Mouse (Mus musculus) MEL (cell line): ENCODE data around the gene Cldn19. TPM values are rescaled to one million over a fixed set of nuclear protein-coding genes. Genes with fewer than 3 reads are reported as not detected.

Experiments used
- DNase-seq: peaks from one replicate; pipeline ENCODE4 v3.0.0; 2011; ENCODE audit warnings: low read depth, low spot score
- H3K27ac ChIP-seq: 2 replicates; pipeline ENCODE4 v1.5.1; 2012; ENCODE audit warnings: low read depth, mild to moderate bottlenecking, control low read depth, low read length, moderate library complexity; ENCODE audit not compliant: control insufficient read depth
- H3K27me3 ChIP-seq, 2 experiments: fragments of 150-350 bp in 1 of 2; sonication (generic) in 1 of 2; 2 replicates each; pipeline ENCODE4 v1.6.1; 2012; ENCODE audit warnings: low read length in 2 of 2, mild to moderate bottlenecking in 2 of 2, improper control_type of control experiment in 1 of 2, moderate library complexity in 1 of 2; ENCODE audit not compliant: insufficient read depth in 2 of 2, control insufficient read depth in 1 of 2
- H3K36me3 ChIP-seq, 2 experiments: 2 replicates each; pipeline ENCODE4 v1.6.1; 2012 to 2014; ENCODE audit warnings: low read length in 2 of 2, improper control_type of control experiment in 1 of 2, inconsistent platforms in 1 of 2, mild to moderate bottlenecking in 1 of 2; ENCODE audit not compliant: insufficient read depth in 2 of 2, control insufficient read depth in 1 of 2
- H3K4me1 ChIP-seq, 2 experiments: fragments of 150-350 bp in 1 of 2; sonication (generic) in 1 of 2; 2 replicates each; pipeline ENCODE4 v1.6.1; 2012; ENCODE audit warnings: low read length in 2 of 2, improper control_type of control experiment in 1 of 2, mild to moderate bottlenecking in 1 of 2; ENCODE audit not compliant: insufficient read depth in 2 of 2, control insufficient read depth in 1 of 2
- H3K4me3 ChIP-seq, 2 experiments: fragments of 150-350 bp in 1 of 2; sonication (generic) in 1 of 2; 2 replicates each; pipeline ENCODE4 v1.5.1; 2012; ENCODE audit warnings: low read depth in 2 of 2, low read length in 2 of 2, mild to moderate bottlenecking in 2 of 2, moderate library complexity in 2 of 2, control low read depth in 1 of 2, improper control_type of control experiment in 1 of 2; ENCODE audit not compliant: control insufficient read depth in 1 of 2, insufficient read depth in 1 of 2
- H3K79me2 ChIP-seq: 2 replicates; pipeline ENCODE4 v1.6.1; 2012; ENCODE audit warnings: mild to moderate bottlenecking, low read length, moderate library complexity; ENCODE audit not compliant: control insufficient read depth, poor library complexity, insufficient read depth
- H3K9ac ChIP-seq: 2 replicates; pipeline ENCODE4 v1.6.1; 2012; ENCODE audit warnings: low read depth, mild to moderate bottlenecking, control low read depth, low read length, moderate library complexity; ENCODE audit not compliant: control insufficient read depth, poor library complexity, severe bottlenecking
- H3K9me3 ChIP-seq: fragments of 150-350 bp; sonication (generic); replicated peaks from 2 replicates; pipeline ENCODE4 v1.6.1; 2012; ENCODE audit warnings: mild to moderate bottlenecking, low read length, improper control_type of control experiment, moderate library complexity; ENCODE audit not compliant: insufficient read depth
- BHLHE40 ChIP-seq: IDR thresholded peaks from 2 replicates; pipeline ENCODE4 v1.6.1; 2012; ENCODE audit warnings: low read depth, mild to moderate bottlenecking, inconsistent platforms, low read length, improper control_type of control experiment, borderline replicate concordance
- CTCF ChIP-seq, 3 experiments: IDR thresholded peaks in 2 of 3; conservative IDR thresholded peaks in 1 of 3; 2 replicates each; pipeline ENCODE4 v1.5.1; 2011 to 2012; ENCODE audit warnings: low read length in 3 of 3, low read depth in 2 of 3, mild to moderate bottlenecking in 2 of 3, improper control_type of control experiment in 1 of 3, inconsistent platforms in 1 of 3, mixed read lengths in 1 of 3, moderate library complexity in 1 of 3; ENCODE audit not compliant: control insufficient read depth in 1 of 3, insufficient read depth in 1 of 3, poor library complexity in 1 of 3, severe bottlenecking in 1 of 3
- EP300 ChIP-seq, 2 experiments: IDR thresholded peaks; 2 replicates each; pipeline ENCODE4 v1.6.1; 2011; ENCODE audit warnings: improper control_type of control experiment in 2 of 2, low read length in 2 of 2, low read depth in 1 of 2, mild to moderate bottlenecking in 1 of 2
- ETS1 ChIP-seq: IDR thresholded peaks from 2 replicates; pipeline ENCODE4 v1.6.1; 2012; ENCODE audit warnings: low read depth, mild to moderate bottlenecking, inconsistent platforms, low read length, improper control_type of control experiment, moderate library complexity
- GABPA ChIP-seq: IDR thresholded peaks from 2 replicates; pipeline ENCODE4 v1.6.1; 2012; ENCODE audit warnings: low read depth, mild to moderate bottlenecking, inconsistent platforms, low read length, improper control_type of control experiment, moderate library complexity
- GATA1 ChIP-seq: IDR thresholded peaks from 2 replicates; pipeline ENCODE4 v1.6.1; 2011; ENCODE audit warnings: low read depth, low read length, improper control_type of control experiment
- JUND ChIP-seq: IDR thresholded peaks from 2 replicates; pipeline ENCODE4 v1.6.1; 2011; ENCODE audit warnings: low read depth, mild to moderate bottlenecking, improper control_type of control experiment, low read length
- MAX ChIP-seq: IDR thresholded peaks from 2 replicates; pipeline ENCODE4 v1.6.1; 2011; ENCODE audit warnings: low read length, improper control_type of control experiment
- MEF2A ChIP-seq: IDR thresholded peaks from 2 replicates; pipeline ENCODE4 v1.6.1; 2014; ENCODE audit warnings: low read depth, mild to moderate bottlenecking, inconsistent platforms, low read length, improper control_type of control experiment; ENCODE audit not compliant: poor library complexity, insufficient replicate concordance, severe bottlenecking; ENCODE audit errors: extremely low read depth
- MXI1 ChIP-seq: IDR thresholded peaks from 2 replicates; pipeline ENCODE4 v1.6.1; 2011; ENCODE audit warnings: mild to moderate bottlenecking, low read depth, low read length, improper control_type of control experiment
- MYC ChIP-seq: IDR thresholded peaks from 2 replicates; pipeline ENCODE4 v1.6.1; 2011; ENCODE audit warnings: low read depth, mild to moderate bottlenecking, low read length, improper control_type of control experiment, moderate library complexity
- POLR2A ChIP-seq, 2 experiments: IDR thresholded peaks; 2 replicates each; pipeline ENCODE4 v1.6.1; 2011 to 2012; ENCODE audit warnings: low read length in 2 of 2, mild to moderate bottlenecking in 2 of 2, control low read depth in 1 of 2, improper control_type of control experiment in 1 of 2, low read depth in 1 of 2, moderate library complexity in 1 of 2; ENCODE audit not compliant: control insufficient read depth in 1 of 2, insufficient read depth in 1 of 2, poor library complexity in 1 of 2
- RAD21 ChIP-seq: IDR thresholded peaks from 2 replicates; pipeline ENCODE4 v1.6.1; 2011; ENCODE audit warnings: mild to moderate bottlenecking, low read depth, low read length, improper control_type of control experiment
- SIN3A ChIP-seq: IDR thresholded peaks from 2 replicates; pipeline ENCODE4 v1.6.1; 2012; ENCODE audit warnings: low read length, improper control_type of control experiment, inconsistent platforms
- SMC3 ChIP-seq: IDR thresholded peaks from 2 replicates; pipeline ENCODE4 v1.6.1; 2011; ENCODE audit warnings: low read depth, low read length, improper control_type of control experiment
- UBTF ChIP-seq: IDR thresholded peaks from 2 replicates; pipeline ENCODE4 v1.6.1; 2012; ENCODE audit warnings: low read depth, mild to moderate bottlenecking, inconsistent platforms, low read length, improper control_type of control experiment, moderate library complexity, borderline replicate concordance; ENCODE audit not compliant: insufficient read depth
- USF2 ChIP-seq, 2 experiments: IDR thresholded peaks; 2 replicates each; pipeline ENCODE4 v1.6.1; 2011 to 2012; ENCODE audit warnings: improper control_type of control experiment in 2 of 2, low read length in 2 of 2, borderline replicate concordance in 1 of 2, inconsistent platforms in 1 of 2, low read depth in 1 of 2, mild to moderate bottlenecking in 1 of 2; ENCODE audit not compliant: insufficient read depth in 1 of 2
- ZKSCAN1 ChIP-seq: IDR thresholded peaks from 2 replicates; pipeline ENCODE4 v1.6.1; 2012; ENCODE audit warnings: low read depth, mild to moderate bottlenecking, inconsistent platforms, low read length, improper control_type of control experiment, moderate library complexity
- ZMIZ1 ChIP-seq: IDR thresholded peaks from 2 replicates; pipeline ENCODE4 v1.6.1; 2012; ENCODE audit warnings: low read depth, mild to moderate bottlenecking, inconsistent platforms, low read length, improper control_type of control experiment, moderate library complexity
- polyA plus RNA-seq, 2 experiments: library from polyadenylated mRNA; stranded (reverse) in 1 of 2; unstranded in 1 of 2; fragments of >175 nt in 1 of 2; fragments of >200 nt in 1 of 2; gene quantifications; 2 replicates each; pipeline versions ENCODE4 v1.2.1 to v1.2.4; 2012; ENCODE audit warnings: low replicate concordance in 2 of 2, low read depth in 1 of 2; ENCODE audit not compliant: insufficient read length in 2 of 2, insufficient read depth in 1 of 2, missing spikeins in 1 of 2
- total RNA-seq: library from RNA; depleted of rRNA; stranded (reverse); fragments of 300-350 nt; gene quantifications from 2 replicates; pipeline ENCODE4 v1.2.3, GENCODE M21; 2012

Gene Cldn19
- total and polyA plus RNA-seq, 3 experiments: not detected

DNA sequence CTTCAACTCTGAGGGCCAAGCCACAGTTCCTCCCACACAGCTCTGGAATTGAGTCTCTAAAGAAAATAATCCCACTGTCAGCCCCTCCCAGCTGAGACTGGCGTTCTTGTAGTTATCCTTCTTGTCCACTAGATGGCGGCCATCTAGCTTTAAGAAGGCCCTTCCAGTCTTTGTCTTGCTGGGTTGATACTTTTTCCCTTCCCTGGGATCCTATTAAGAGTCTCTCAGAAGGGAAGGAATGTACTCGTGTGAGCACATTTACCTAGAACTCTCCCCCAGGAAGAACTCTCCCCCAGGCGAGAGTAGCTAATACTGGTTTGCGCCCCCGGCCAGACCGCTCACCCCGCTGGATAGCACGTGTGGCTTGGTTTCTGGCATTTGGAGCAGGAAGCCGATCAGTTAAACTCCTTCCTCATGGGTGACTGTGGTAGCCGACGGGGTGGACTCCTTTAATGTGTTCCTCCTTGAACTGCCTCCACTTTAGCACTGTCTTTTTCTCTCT, 16.0 kb upstream of the Cldn19 start (continued):
- no peak for TF ChIP-seq MEF2A

DNA sequence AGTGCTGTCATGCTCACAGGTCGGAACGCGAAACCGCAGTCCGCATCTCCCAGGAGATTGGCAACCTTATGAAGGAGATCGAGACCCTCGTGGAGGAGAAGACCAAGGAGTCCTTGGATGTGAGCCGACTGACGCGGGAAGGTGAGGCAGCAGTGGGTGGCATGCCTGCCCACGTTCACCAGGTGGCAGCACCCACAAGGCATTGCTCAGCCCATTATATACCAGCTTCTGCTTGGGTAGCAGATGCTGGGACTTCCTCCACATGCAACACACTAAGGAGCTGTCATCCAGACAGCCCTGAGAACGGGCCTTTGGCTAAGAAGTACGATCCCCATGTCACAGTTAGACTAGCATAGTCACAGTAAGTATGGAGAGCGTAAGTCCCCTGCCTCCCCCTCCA, 13.6 kb upstream of the Cldn19 start:
- no peaks in the 10 kb centered on the region for H3K27me3 ChIP-seq
- peaks cover 0 to 2% of the 10 kb centered on the region in 2 experiments; a peak in 2 of 4 replicates for H3K36me3 ChIP-seq
- no peak overlapping the region for H3K9ac ChIP-seq
- H3K27ac ChIP-seq: no peak overlapping the region
- no peaks in the 10 kb centered on the region for H3K9me3 ChIP-seq
- H3K4me1 ChIP-seq: no peaks in the 10 kb centered on the region; a peak in 2 of 4 replicates
- no peak overlapping the region for H3K4me3 ChIP-seq
- DNase-seq: peak; percentile 37
- H3K79me2 ChIP-seq: no peaks in the 10 kb centered on the region
- peak; percentile 43 for TF ChIP-seq RAD21
- no peak for TF ChIP-seq MYC
- TF ChIP-seq CTCF (IDR thresholded peaks at IDR 0.05 in 2 of 3, conservative IDR thresholded peaks at IDR 0.05 in 1 of 3; ENCODE audit: control insufficient read depth in 1 of 3, insufficient read depth in 1 of 3, low read depth in 2 of 3, low read length in 3 of 3, poor library complexity in 1 of 3, severe bottlenecking in 1 of 3): peak; percentile 35 to 56 (median 55)
- TF ChIP-seq SMC3: peak; percentile 50

DNA sequence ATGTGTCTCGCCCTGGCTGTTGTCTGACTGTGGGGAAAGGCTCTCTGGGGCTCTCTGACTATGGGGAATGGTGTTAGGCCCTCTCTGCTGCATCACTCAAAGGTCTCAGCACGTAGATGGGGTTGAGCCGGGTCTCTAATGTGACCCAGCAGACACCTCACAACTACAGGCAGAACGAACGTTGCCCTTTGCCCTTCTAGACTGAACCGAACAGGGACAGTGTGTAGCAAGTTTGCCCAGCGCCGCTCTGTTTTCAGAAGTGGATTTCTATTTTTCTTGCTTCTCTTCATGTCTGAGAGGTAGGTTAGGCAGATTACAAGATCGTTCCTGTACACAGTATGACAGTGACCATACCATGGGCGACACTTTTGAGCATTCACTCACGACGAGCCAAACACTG, 12.6 kb upstream of the Cldn19 start:
- Histone ChIP-seq H3K9ac (no peak overlapping the region), H3K4me3 (no peak overlapping the region), H3K79me2 (no peaks in the 10 kb centered on the region), H3K9me3 (no peaks in the 10 kb centered on the region), H3K36me3 (peaks cover 0 to 2% of the 10 kb centered on the region in 2 experiments; a peak in 2 of 4 replicates), H3K27me3 (no peaks in the 10 kb centered on the region), H3K27ac (no peak overlapping the region), H3K4me1 (no peaks in the 10 kb centered on the region; a peak in 2 of 4 replicates)
- DNase-seq: no peak
- TF ChIP-seq GABPA: no peak
- TF ChIP-seq MAX: no peak

DNA sequence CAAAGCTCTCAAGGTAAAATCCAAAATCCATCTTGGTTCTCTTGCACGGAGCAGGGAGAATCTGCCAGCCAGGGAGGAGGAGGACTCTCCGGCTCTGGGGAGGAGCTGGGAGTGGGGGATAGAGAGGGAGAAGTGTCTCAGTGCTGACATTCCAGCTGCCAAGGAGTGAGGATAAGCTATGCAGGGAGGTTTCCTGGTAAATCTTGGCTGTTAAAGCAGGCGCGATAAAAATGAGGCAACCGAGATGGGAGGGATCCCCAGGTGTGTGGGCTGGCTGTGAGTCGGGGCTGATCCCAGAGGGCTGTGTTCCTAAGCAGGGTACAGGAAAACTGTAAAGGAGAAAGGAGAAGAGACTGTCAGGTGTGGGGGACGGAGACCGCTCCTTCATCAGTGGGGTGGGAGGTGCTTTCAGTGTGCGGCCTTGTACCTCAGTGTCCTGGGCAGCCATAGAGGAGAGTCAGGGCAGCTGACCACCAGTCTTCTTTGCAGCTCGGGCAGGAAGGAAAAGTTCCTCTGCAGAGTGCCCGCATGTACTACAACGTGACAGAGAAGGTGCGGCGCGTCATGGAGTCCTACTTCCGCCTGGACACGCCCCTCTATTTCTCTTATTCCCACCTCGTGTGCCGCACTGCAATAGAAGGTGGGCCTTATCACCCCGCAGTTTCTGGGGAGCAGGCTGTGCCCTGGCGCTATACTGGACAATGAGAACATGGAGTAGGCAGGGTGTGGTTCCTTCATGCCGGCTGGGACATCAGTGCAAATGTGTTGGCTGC, 10.6 kb upstream of the Cldn19 start:
- H3K36me3 ChIP-seq: no peaks in the 10 kb centered on the region; a peak in 1 of 4 replicates
- H3K9ac ChIP-seq: no peak overlapping the region
- H3K79me2 ChIP-seq: no peaks in the 10 kb centered on the region
- no peaks in the 10 kb centered on the region; a peak in 2 of 4 replicates for H3K4me1 ChIP-seq
- no peaks in the 10 kb centered on the region for H3K9me3 ChIP-seq
- no peak overlapping the region for H3K4me3 ChIP-seq
- no peak overlapping the region for H3K27ac ChIP-seq
- no peaks in the 10 kb centered on the region for H3K27me3 ChIP-seq
- TF ChIP-seq ZKSCAN1: no peak
- no peak for TF ChIP-seq BHLHE40
- no peak for TF ChIP-seq POLR2A (IDR thresholded peaks at IDR 0.05; ENCODE audit: control insufficient read depth in 1 of 2, insufficient read depth in 1 of 2, low read depth in 1 of 2, low read length in 2 of 2, poor library complexity in 1 of 2)
- TF ChIP-seq ETS1: no peak
- TF ChIP-seq USF2 (IDR thresholded peaks at IDR 0.05; ENCODE audit: borderline replicate concordance in 1 of 2, insufficient read depth in 1 of 2, low read depth in 1 of 2, low read length in 2 of 2): no peak
- TF ChIP-seq EP300 (IDR thresholded peaks at IDR 0.05; ENCODE audit: low read depth in 1 of 2, low read length in 2 of 2): no peak
- no peak for TF ChIP-seq JUND
- TF ChIP-seq ZMIZ1: no peak
- TF ChIP-seq SIN3A: no peak
- no peak for TF ChIP-seq UBTF
- no peak for TF ChIP-seq MXI1
- no peak for TF ChIP-seq GATA1
- DNase-seq: no peak
